Mouse (Mus musculus) urinary bladder, postnatal 0 days (tissue): ENCODE results near the gene Olfr382. TPM values are rescaled to one million over a fixed set of nuclear protein-coding genes. Genes with fewer than 3 reads are reported as not detected.

ENCODE experiments used
- polyA plus RNA-seq: library from polyadenylated mRNA; unstranded; fragments of >200 nt; fragmentation: Nextera tagmentation; extraction: Ambion mirVana; gene quantifications from 2 replicates; pipeline ENCODE4 v1.2.1, GENCODE M21; 2015

Olfr382 gene
- polyA plus RNA-seq: not detected in 2 replicates

DNA sequence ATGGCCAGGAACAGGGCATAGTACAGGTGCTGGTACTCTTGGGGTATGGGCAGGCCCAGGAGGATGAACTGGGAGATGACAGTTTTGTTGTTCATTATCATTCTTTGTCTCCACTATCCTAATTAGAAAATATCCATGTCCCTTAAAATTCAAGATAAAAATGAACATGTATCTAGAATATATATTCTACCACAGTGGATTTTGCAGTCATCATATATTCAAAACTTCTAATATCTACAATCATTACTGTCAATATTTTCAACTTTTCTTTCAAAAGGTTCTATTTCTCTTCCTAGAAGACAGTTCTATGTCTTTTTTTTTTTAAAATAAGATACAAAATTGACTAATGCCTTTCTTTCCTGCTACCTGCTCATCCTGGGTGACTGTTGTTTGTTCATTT lies at the start of gene Olfr382:
Gene Olfr382, minus strand, starts transcription at position 101 of the 400 bp plus-strand sequence.

GRCm38 (mm10) chr11:73491503-73491902 lies 25.5 kb downstream of the Olfr382 start, which contains the start of gene Olfr381:
TSS of gene Olfr381 (minus strand) at chr11:73491603.

Other genes starting within 250 kb of the Olfr382 start
- gene Trpv3, start 249.8 kb downstream of the Olfr382 start, polyA plus RNA-seq: 0.05 TPM in 2 replicates
- gene Aspa, start 187.6 kb downstream of the Olfr382 start, polyA plus RNA-seq: 3.1 TPM in 2 replicates
- gene Gm49340, start 187.5 kb downstream of the Olfr382 start, polyA plus RNA-seq: not detected in 2 replicates
- 0.10 TPM in 1 of 2 replicates, not detected in the other for gene Spata22, start 187.5 kb downstream of the Olfr382 start, polyA plus RNA-seq
- not detected in 2 replicates for gene Olfr20, start 166.4 kb downstream of the Olfr382 start, polyA plus RNA-seq
- not detected in 2 replicates for gene Olfr376, start 146.0 kb downstream of the Olfr382 start, polyA plus RNA-seq
- not detected in 2 replicates for gene Olfr1, start 117.6 kb downstream of the Olfr382 start, polyA plus RNA-seq
- not detected in 2 replicates for gene Olfr378, start 88.7 kb downstream of the Olfr382 start, polyA plus RNA-seq
- not detected in 2 replicates for gene Olfr380, start 59.7 kb downstream of the Olfr382 start, polyA plus RNA-seq
- gene Olfr381, start 25.6 kb downstream of the Olfr382 start, polyA plus RNA-seq: not detected in 2 replicates
- gene Olfr385, start 75.8 kb upstream of the Olfr382 start, polyA plus RNA-seq: not detected in 2 replicates
- not detected in 2 replicates for gene Olfr384, start 81.4 kb upstream of the Olfr382 start, polyA plus RNA-seq
- not detected in 2 replicates for gene Zfp735, start 171.6 kb upstream of the Olfr382 start, polyA plus RNA-seq